Mouse (Mus musculus): ENCODE results near the gene Muc5ac. TPM values are rescaled to one million over a fixed set of nuclear protein-coding genes. Genes with fewer than 3 reads are reported as not detected.
A peak's percentile ranks its signal among the peaks of the same experiment; 100 is the strongest.

Gene Muc5ac
- not detected in 2 replicates for polyA plus RNA-seq (2014; fragmentation: Nextera tagmentation; extraction: Ambion mirVana)

DNA sequence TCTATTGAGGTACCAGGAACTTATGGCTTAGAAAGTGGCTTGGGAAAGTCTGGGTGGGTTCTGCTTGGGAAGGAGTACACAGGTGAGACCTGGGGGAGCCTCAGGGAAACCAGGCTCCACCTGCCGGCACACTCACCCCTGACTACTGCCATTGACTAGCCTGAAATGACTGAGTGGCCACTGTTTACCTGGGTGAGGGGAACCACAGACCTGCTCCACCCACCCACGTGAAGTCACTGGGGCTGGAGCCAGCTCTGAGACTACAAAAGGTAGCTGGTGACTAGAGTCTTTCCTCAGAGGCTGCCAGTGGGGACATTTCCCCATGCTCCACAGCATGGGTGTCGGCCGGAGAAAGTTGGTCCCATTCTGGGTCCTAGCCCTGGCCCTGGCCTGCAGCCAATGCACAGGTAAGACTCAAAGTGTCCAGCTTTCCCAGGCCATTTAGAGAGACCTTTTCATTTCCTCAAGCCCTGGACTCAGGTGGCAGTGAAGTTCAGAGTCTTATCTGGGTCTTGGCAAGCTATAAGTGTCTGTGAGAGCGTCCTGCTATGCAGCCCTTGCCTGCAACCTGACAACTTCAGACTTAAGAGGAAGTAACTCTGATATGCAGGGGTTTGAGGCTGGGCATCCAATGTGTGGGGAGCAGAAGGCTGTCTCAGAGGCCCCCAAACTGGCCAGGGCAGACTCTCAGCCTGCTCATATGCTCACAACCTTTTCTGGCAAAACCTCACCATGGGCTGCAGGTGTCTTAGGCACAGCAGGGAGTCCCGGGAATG lies at the start of gene Muc5ac:
Muc5ac (plus strand) TSS at position 296 of the 776 bp plus-strand sequence.
- ATAC-seq (ENCODE audit: insufficient number of reproducible peaks, low FRiP score, low TSS enrichment, low read depth) (no peak), DNase-seq (ENCODE audit: low spot score) (no peak)
- Histone ChIP-seq H3K4me1 (ENCODE audit: control insufficient read depth, insufficient read depth, low read length) (no peaks in the 10 kb centered on the region), H3K4me3 (ENCODE audit: low read depth, low read length) (no peak within 1 kb of the TSS), H3K36me3 (ENCODE audit: control insufficient read depth, insufficient read depth, low read length) (no peaks in the 10 kb centered on the region), H3K27me3 (ENCODE audit: control insufficient read depth, insufficient read depth, low read length) (no peaks in the 10 kb centered on the region), H3K9ac (ENCODE audit: low read length) (no peak within 1 kb of the TSS), H3K9me3 (ENCODE audit: control insufficient read depth, low read length) (no peaks in the 10 kb centered on the region), H3K27ac (replicated peaks; ENCODE audit: low read depth, low read length) (no peak within 1 kb of the TSS), H3K4me2 (ENCODE audit: low read depth, severe bottlenecking) (no peak within 1 kb of the TSS)
- 84% methylated on average over 6 of the region's 6 CpGs for WGBS

DNA sequence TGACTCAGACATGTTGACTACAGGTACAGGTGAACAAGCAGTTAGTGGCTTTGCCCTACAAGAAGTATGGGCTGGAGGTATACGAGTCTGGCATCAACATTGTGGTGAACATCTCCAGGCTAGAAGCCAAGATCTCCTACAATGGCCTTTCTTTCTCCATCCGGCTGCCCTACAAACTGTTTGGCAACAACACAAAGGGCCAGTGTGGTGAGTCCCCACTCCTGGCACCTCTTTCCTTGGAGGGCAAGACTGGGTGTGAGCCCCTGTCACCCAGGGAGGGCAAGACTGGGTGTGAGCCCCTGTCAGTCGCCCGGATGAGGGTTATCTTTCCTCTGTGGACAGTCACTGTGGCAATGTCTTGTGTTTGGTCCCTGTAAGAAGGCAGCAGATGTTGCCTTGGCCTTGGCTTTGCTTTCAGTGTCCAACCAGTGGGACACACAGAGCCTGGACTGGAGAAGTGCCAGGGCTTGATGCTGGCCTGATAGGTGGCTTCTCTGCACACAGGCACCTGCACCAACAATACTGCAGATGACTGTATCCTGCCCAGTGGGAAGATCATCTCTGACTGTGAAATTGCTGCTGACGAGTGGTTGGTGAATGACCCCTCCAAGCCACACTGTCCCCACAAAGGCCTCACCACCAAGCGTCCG lies 41.2 kb upstream of the Muc5ac start:
- H3K36me3 ChIP-seq (ENCODE audit: control insufficient read depth, insufficient read depth, low read length) = no peaks in the 10 kb centered on the region
- H3K9ac ChIP-seq (ENCODE audit: low read length) = no peak overlapping the region
- no peak overlapping the region for H3K4me3 ChIP-seq (ENCODE audit: low read depth, low read length)
- no peak overlapping the region for H3K27ac ChIP-seq (replicated peaks; ENCODE audit: low read depth, low read length)
- no peaks in the 10 kb centered on the region for H3K27me3 ChIP-seq (ENCODE audit: control insufficient read depth, insufficient read depth, low read length)
- 84% methylated on average over 7 of the region's 7 CpGs for WGBS
- no peaks in the 10 kb centered on the region for H3K9me3 ChIP-seq (ENCODE audit: control insufficient read depth, low read length)
- ATAC-seq (ENCODE audit: insufficient number of reproducible peaks, low FRiP score, low TSS enrichment, low read depth) (no peak), DNase-seq (ENCODE audit: low spot score) (no peak)
- H3K4me2 ChIP-seq (ENCODE audit: low read depth, severe bottlenecking) = no peak overlapping the region
- H3K4me1 ChIP-seq (ENCODE audit: control insufficient read depth, insufficient read depth, low read length) = no peaks in the 10 kb centered on the region

DNA sequence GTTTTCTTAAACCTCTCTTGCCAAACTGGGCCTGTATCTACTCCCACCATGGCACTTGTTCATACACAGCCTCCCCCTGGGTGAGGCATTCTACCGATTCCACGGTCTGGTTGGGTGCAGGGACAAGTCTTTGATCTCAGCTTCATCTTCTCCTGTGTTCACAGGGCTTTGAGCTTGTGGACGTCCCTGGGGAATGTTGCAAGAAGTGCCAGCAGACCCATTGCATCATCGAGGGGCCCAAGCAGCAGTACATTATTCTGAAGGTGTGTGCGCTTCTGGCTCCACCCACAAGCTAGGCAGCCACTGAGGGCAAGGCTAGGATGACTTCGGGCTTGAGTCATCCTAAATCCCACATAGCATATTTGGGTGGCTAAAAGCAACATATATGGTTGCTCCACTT lies 36.3 kb upstream of the Muc5ac start:
- Histone ChIP-seq H3K9ac (ENCODE audit: low read length) (no peak overlapping the region), H3K27ac (replicated peaks; ENCODE audit: low read depth, low read length) (no peak overlapping the region), H3K4me2 (ENCODE audit: low read depth, severe bottlenecking) (no peak overlapping the region), H3K9me3 (ENCODE audit: control insufficient read depth, low read length) (no peaks in the 10 kb centered on the region), H3K36me3 (ENCODE audit: control insufficient read depth, insufficient read depth, low read length) (no peaks in the 10 kb centered on the region), H3K4me1 (ENCODE audit: control insufficient read depth, insufficient read depth, low read length) (no peaks in the 10 kb centered on the region), H3K4me3 (ENCODE audit: low read depth, low read length) (no peak overlapping the region), H3K27me3 (ENCODE audit: control insufficient read depth, insufficient read depth, low read length) (no peaks in the 10 kb centered on the region)
- DNase-seq (ENCODE audit: low spot score) (no peak), ATAC-seq (ENCODE audit: insufficient number of reproducible peaks, low FRiP score, low TSS enrichment, low read depth) (no peak)
- WGBS = 80% methylated on average over 6 of the region's 6 CpGs

DNA sequence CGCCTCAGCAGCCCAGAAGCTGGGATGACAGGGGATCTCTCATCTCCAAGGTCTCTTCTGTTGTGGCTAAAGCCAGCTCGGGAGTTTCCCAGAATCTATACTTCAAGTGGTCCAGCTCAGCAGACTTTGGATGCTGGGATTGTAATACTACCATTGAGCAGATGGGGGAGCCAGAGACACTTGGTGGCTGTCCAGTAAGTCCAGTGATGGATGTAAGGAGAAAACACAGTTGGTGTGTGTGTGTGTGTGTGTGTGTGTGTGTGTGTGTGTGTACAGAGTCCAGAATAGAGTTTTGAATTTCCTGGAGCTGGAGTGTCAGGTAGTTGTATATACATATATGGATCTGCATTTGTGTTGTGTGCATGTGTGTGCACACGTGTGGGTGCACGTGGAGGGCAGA lies 32.9 kb upstream of the Muc5ac start:
- 53% methylated on average over 4 of the region's 4 CpGs for WGBS
- Histone ChIP-seq H3K27me3 (ENCODE audit: control insufficient read depth, insufficient read depth, low read length) (no peaks in the 10 kb centered on the region), H3K27ac (replicated peaks; ENCODE audit: low read depth, low read length) (no peak overlapping the region), H3K4me3 (ENCODE audit: low read depth, low read length) (no peak overlapping the region), H3K4me1 (ENCODE audit: control insufficient read depth, insufficient read depth, low read length) (no peaks in the 10 kb centered on the region), H3K9ac (ENCODE audit: low read length) (no peak overlapping the region), H3K4me2 (ENCODE audit: low read depth, severe bottlenecking) (no peak overlapping the region), H3K36me3 (ENCODE audit: control insufficient read depth, insufficient read depth, low read length) (no peaks in the 10 kb centered on the region), H3K9me3 (ENCODE audit: control insufficient read depth, low read length) (no peaks in the 10 kb centered on the region)
- ATAC-seq (ENCODE audit: insufficient number of reproducible peaks, low FRiP score, low TSS enrichment, low read depth) (no peak), DNase-seq (ENCODE audit: low spot score) (peak; percentile 81)

DNA sequence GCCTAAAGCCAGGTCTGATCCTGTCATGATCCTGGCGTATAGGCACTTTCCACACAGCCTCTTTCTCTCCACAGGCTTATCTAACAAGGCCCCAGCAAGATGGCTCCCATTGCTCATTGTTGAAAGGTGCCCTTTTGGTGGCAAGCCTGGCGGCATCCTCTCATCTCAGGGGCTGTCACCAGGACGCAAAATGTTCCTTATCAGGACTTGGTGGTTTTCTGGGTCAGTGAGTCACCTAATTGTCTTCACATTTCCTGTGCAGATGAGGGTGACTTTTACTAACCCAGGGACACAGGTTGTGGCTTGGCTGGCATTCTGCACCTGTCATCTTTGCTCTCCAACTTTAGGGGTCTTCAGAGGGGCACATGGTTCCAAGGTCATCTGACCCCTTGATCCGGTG lies 30.5 kb upstream of the Muc5ac start:
- Histone ChIP-seq H3K36me3 (ENCODE audit: control insufficient read depth, insufficient read depth, low read length) (no peaks in the 10 kb centered on the region), H3K9ac (ENCODE audit: low read length) (no peak overlapping the region), H3K4me3 (ENCODE audit: low read depth, low read length) (no peak overlapping the region), H3K27ac (replicated peaks; ENCODE audit: low read depth, low read length) (no peak overlapping the region), H3K9me3 (ENCODE audit: control insufficient read depth, low read length) (no peaks in the 10 kb centered on the region), H3K27me3 (ENCODE audit: control insufficient read depth, insufficient read depth, low read length) (no peaks in the 10 kb centered on the region), H3K4me2 (ENCODE audit: low read depth, severe bottlenecking) (no peak overlapping the region), H3K4me1 (ENCODE audit: control insufficient read depth, insufficient read depth, low read length) (no peaks in the 10 kb centered on the region)
- WGBS = 73% methylated on average over 4 of the region's 4 CpGs
- DNase-seq (ENCODE audit: low spot score) = no peak
- ATAC-seq (ENCODE audit: insufficient number of reproducible peaks, low FRiP score, low TSS enrichment, low read depth) = no peak

DNA sequence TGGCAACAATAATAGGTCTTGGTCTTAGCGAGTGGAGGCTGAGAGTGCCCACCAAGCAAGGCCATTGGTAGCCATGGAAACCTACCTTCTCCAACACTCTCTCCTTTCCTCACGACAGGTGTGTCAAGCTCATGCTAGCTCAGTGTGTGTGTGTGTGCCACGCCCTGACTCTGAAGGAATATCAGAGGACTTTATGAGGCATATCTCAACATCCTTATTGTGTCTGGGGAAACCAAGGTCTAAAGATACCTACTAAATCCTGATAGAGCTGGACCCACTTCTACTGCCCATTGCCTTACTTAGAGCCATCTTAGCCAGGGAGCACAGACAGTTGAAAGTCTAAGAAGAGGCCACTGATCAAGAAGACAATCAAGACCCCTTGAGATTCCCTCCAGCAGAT lies 18.3 kb upstream of the Muc5ac start:
- WGBS = 84% methylated on average over 3 of the region's 3 CpGs
- H3K36me3 ChIP-seq (ENCODE audit: control insufficient read depth, insufficient read depth, low read length) = no peaks in the 10 kb centered on the region
- DNase-seq (ENCODE audit: low spot score) (no peak), ATAC-seq (ENCODE audit: insufficient number of reproducible peaks, low FRiP score, low TSS enrichment, low read depth) (no peak)
- no peak overlapping the region for H3K4me2 ChIP-seq (ENCODE audit: low read depth, severe bottlenecking)
- no peak overlapping the region for H3K4me3 ChIP-seq (ENCODE audit: low read depth, low read length)
- H3K27me3 ChIP-seq (ENCODE audit: control insufficient read depth, insufficient read depth, low read length) = no peaks in the 10 kb centered on the region
- no peak overlapping the region for H3K9ac ChIP-seq (ENCODE audit: low read length)
- H3K9me3 ChIP-seq (ENCODE audit: control insufficient read depth, low read length) = no peaks in the 10 kb centered on the region
- H3K4me1 ChIP-seq (ENCODE audit: control insufficient read depth, insufficient read depth, low read length) = no peaks in the 10 kb centered on the region
- H3K27ac ChIP-seq (replicated peaks; ENCODE audit: low read depth, low read length) = no peak overlapping the region

DNA sequence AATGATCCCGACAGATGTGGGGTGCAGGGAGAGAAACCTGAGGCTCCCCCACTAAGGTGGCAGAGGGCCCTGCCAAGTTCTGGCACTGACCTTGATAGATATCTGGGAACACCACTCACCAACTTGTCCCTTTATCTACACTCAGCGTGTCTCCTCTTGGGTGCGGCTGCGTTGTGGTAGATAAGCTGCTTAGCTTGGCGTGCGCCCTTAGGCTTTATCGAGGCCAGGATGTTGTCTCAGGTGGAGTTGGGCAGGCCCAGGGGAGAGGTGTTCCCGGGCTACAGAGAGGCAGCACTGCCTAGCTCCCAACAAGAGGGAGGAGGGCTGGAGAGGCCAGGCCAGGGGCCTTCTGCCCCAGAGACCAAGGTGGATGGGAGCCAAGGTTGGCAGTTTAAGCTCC lies 17.8 kb upstream of the Muc5ac start:
- Histone ChIP-seq H3K4me3 (ENCODE audit: low read depth, low read length) (no peak overlapping the region), H3K4me1 (ENCODE audit: control insufficient read depth, insufficient read depth, low read length) (no peaks in the 10 kb centered on the region), H3K4me2 (ENCODE audit: low read depth, severe bottlenecking) (no peak overlapping the region), H3K9ac (ENCODE audit: low read length) (no peak overlapping the region), H3K27ac (replicated peaks; ENCODE audit: low read depth, low read length) (no peak overlapping the region), H3K36me3 (ENCODE audit: control insufficient read depth, insufficient read depth, low read length) (no peaks in the 10 kb centered on the region), H3K27me3 (ENCODE audit: control insufficient read depth, insufficient read depth, low read length) (no peaks in the 10 kb centered on the region), H3K9me3 (ENCODE audit: control insufficient read depth, low read length) (no peaks in the 10 kb centered on the region)
- ATAC-seq (ENCODE audit: insufficient number of reproducible peaks, low FRiP score, low TSS enrichment, low read depth) = no peak
- DNase-seq (ENCODE audit: low spot score) = no peak
- 85% methylated on average over 8 of the region's 8 CpGs for WGBS

DNA sequence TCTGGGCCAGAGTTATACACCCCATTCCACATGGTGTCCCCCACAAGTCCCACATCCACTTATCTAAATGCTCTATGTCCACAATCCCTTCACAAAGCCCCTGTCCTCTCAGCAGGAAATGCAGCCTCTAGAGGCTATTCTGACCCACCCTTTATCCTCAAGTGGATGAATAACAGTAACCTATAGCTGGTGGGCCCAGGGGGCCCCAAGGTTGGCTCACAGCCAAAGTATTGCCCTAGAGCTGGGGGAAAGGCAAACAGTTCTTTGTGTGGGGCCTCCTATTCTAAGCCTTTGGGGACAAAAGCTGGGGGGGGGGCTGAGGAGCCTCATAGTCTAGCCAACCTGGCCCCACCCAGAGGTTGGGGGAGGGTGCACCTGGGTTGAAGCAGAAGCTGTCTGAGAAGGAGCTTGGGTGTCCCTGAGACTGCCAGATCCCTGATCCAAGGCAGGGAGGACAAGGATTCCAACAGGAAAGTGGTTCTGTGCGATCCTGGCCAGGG lies 16.7 kb upstream of the Muc5ac start:
- Histone ChIP-seq H3K27ac (replicated peaks; ENCODE audit: low read depth, low read length) (no peak overlapping the region), H3K4me2 (ENCODE audit: low read depth, severe bottlenecking) (no peak overlapping the region), H3K27me3 (ENCODE audit: control insufficient read depth, insufficient read depth, low read length) (no peaks in the 10 kb centered on the region), H3K9me3 (ENCODE audit: control insufficient read depth, low read length) (no peaks in the 10 kb centered on the region), H3K4me3 (ENCODE audit: low read depth, low read length) (no peak overlapping the region), H3K36me3 (ENCODE audit: control insufficient read depth, insufficient read depth, low read length) (no peaks in the 10 kb centered on the region), H3K9ac (ENCODE audit: low read length) (no peak overlapping the region), H3K4me1 (ENCODE audit: control insufficient read depth, insufficient read depth, low read length) (no peaks in the 10 kb centered on the region)
- no peak for DNase-seq (ENCODE audit: low spot score)
- 82% methylated on average over 1 of the region's 1 CpGs for WGBS
- no peak for ATAC-seq (ENCODE audit: insufficient number of reproducible peaks, low FRiP score, low TSS enrichment, low read depth)

Measured in limb, embryonic 11.5 days (tissue).